Mouse (Mus musculus) intestine, embryonic 15.5 days (tissue): ENCODE data around the gene Olfr364-ps1. TPM values are rescaled to one million over a fixed set of nuclear protein-coding genes. Genes with fewer than 3 reads are reported as not detected.

Experiments used
- ATAC-seq: fragments of 200-750 bp; cut with Nextera tagmentation; 2 replicates; pipeline ENCODE4 v1.8.0; 2017; ENCODE audit warnings: moderate TSS enrichment, moderate library complexity
- H3K27ac ChIP-seq: fragments of 300-500 bp; sonication (generic); 2 replicates; pipeline ENCODE4 v1.5.1; 2015; ENCODE audit warnings: mild to moderate bottlenecking, inconsistent platforms
- H3K27me3 ChIP-seq: fragments of 300-500 bp; sonication (generic); replicated peaks from 2 replicates; pipeline ENCODE4 v1.6.1; 2015; ENCODE audit warnings: inconsistent platforms
- H3K36me3 ChIP-seq: fragments of 300-500 bp; sonication (generic); 2 replicates; pipeline ENCODE4 v1.6.1; 2015; ENCODE audit warnings: inconsistent platforms
- H3K4me1 ChIP-seq: fragments of 300-500 bp; sonication (generic); replicated peaks from 2 replicates; pipeline ENCODE4 v1.6.1; 2015; ENCODE audit warnings: inconsistent platforms
- H3K4me2 ChIP-seq: fragments of 300-500 bp; sonication (generic); replicated peaks from 2 replicates; pipeline ENCODE4 v1.6.1; 2015; ENCODE audit warnings: mild to moderate bottlenecking, inconsistent platforms
- H3K4me3 ChIP-seq: fragments of 300-500 bp; sonication (generic); replicated peaks from 2 replicates; pipeline ENCODE4 v1.5.1; 2015; ENCODE audit warnings: inconsistent platforms
- H3K9ac ChIP-seq: fragments of 300-500 bp; sonication (generic); 2 replicates; pipeline ENCODE4 v1.6.1; 2015; ENCODE audit warnings: inconsistent platforms
- H3K9me3 ChIP-seq: fragments of 300-500 bp; sonication (generic); 2 replicates; pipeline ENCODE4 v1.6.1; 2016; ENCODE audit warnings: inconsistent platforms
- WGBS: fragments of 180-500 bp; shearing (Covaris S2); methylation state at CpG from one replicate; pipeline ENCODE4 v1.1.7; 2015; 5-methylcytosine and 5-hydroxymethylcytosine counted together
- polyA plus RNA-seq: library from polyadenylated mRNA; unstranded; fragments of >200 nt; fragmentation: Nextera tagmentation; extraction: Ambion mirVana; gene quantifications from 2 replicates; pipeline ENCODE4 v1.2.1, GENCODE M21; 2015

Gene Olfr364-ps1
- not detected in 2 replicates for polyA plus RNA-seq

GRCm38 (mm10) chr2:37139022-37139421, at the start of gene Olfr364-ps1:
Gene Olfr364-ps1 (plus strand): TSS chr2:37139322.
- H3K4me1 ChIP-seq, result no peaks in the 10 kb centered on the region
- no peak within 1 kb of the TSS for H3K4me3 ChIP-seq
- no peaks in the 10 kb centered on the region for H3K27me3 ChIP-seq
- H3K27ac ChIP-seq, result no peak within 1 kb of the TSS
- H3K36me3 ChIP-seq, result no peaks in the 10 kb centered on the region
- no peak for ATAC-seq
- H3K9ac ChIP-seq, result no peak within 1 kb of the TSS
- no peaks in the 10 kb centered on the region for H3K9me3 ChIP-seq
- no peak within 1 kb of the TSS for H3K4me2 ChIP-seq
- WGBS, result 89% methylated on average over 3 of the region's 3 CpGs

DNA sequence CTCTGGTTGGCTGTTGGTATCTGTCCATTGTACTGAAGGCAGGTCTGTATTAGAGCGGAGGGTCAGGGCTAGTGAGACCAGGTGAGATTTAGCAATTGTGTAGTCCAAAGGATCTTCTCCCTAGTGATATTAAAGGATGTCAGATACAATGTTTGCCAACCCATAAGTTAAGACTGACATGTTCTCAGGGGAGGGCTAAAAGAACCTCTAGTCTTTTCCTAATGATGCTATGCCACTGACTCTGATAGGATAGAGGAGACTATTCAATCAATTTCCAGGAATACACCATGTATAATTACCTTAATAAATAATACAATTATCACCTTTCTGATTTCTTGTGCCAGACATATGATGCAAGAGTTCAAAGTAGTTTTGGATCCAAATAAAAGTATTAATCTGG, 21.3 kb upstream of the Olfr364-ps1 start, which contains the start of gene Olfr362:
Olfr362 (minus strand) TSS at position 101 of the 400 bp plus-strand sequence.
- H3K9ac ChIP-seq, result no peak within 1 kb of the TSS
- H3K4me3 ChIP-seq, result no peak within 1 kb of the TSS
- H3K36me3 ChIP-seq, result no peaks in the 10 kb centered on the region
- no peak within 1 kb of the TSS for H3K27ac ChIP-seq
- WGBS, result 76% methylated on average over 1 of the region's 1 CpGs
- H3K4me1 ChIP-seq, result no peaks in the 10 kb centered on the region
- H3K27me3 ChIP-seq, result no peaks in the 10 kb centered on the region
- no peaks in the 10 kb centered on the region for H3K9me3 ChIP-seq
- H3K4me2 ChIP-seq, result no peak within 1 kb of the TSS
- ATAC-seq, result no peak

- 67% methylated on average over 3 of the region's 3 CpGs for WGBS
Measured at GRCm38 (mm10) chr2:37187898-37188297, 48.8 kb downstream of the Olfr364-ps1 start, which contains the start of gene Olfr365. Gene Olfr365 (plus strand): TSS chr2:37188198.

More at GRCm38 (mm10) chr2:37187898-37188297, 48.8 kb downstream of the Olfr364-ps1 start, which contains the start of gene Olfr365:
- Histone ChIP-seq H3K4me1 (no peaks in the 10 kb centered on the region), H3K9ac (no peak within 1 kb of the TSS), H3K4me2 (no peak within 1 kb of the TSS), H3K9me3 (no peaks in the 10 kb centered on the region), H3K27me3 (no peaks in the 10 kb centered on the region), H3K4me3 (no peak within 1 kb of the TSS), H3K27ac (no peak within 1 kb of the TSS), H3K36me3 (no peaks in the 10 kb centered on the region)
- no peak for ATAC-seq

Other genes starting within 250 kb of the Olfr364-ps1 start
- not detected in 2 replicates for gene Olfr353, start 246.4 kb upstream of the Olfr364-ps1 start, polyA plus RNA-seq
- not detected in 2 replicates for gene Olfr354, start 233.6 kb upstream of the Olfr364-ps1 start, polyA plus RNA-seq
- not detected in 2 replicates for gene Olfr355, start 210.4 kb upstream of the Olfr364-ps1 start, polyA plus RNA-seq
- not detected in 2 replicates for gene Olfr356, start 202.2 kb upstream of the Olfr364-ps1 start, polyA plus RNA-seq
- not detected in 2 replicates for gene Olfr357, start 145.5 kb upstream of the Olfr364-ps1 start, polyA plus RNA-seq
- not detected in 2 replicates for gene Olfr358, start 130.0 kb upstream of the Olfr364-ps1 start, polyA plus RNA-seq
- gene Olfr360, start 73.6 kb upstream of the Olfr364-ps1 start, polyA plus RNA-seq, result not detected in 2 replicates
- not detected in 2 replicates for gene Olfr361, start 50.0 kb upstream of the Olfr364-ps1 start, polyA plus RNA-seq
- not detected in 2 replicates for gene Olfr362, start 21.4 kb upstream of the Olfr364-ps1 start, polyA plus RNA-seq
- gene Olfr365, start 48.9 kb downstream of the Olfr364-ps1 start, polyA plus RNA-seq, result not detected in 2 replicates
- not detected in 2 replicates for gene Olfr366, start 72.3 kb downstream of the Olfr364-ps1 start, polyA plus RNA-seq
- gene Olfr368, start 187.2 kb downstream of the Olfr364-ps1 start, polyA plus RNA-seq, result not detected in 2 replicates
- 31.8 and 36.8 TPM in 2 replicates for gene Pdcl, start 220.0 kb downstream of the Olfr364-ps1 start, polyA plus RNA-seq